21 mouse cellular contexts compared by ENCODE assay signal in genomic region chr8:111951936-111952335, GRCm38 (mm10). TPM values are rescaled to one million over a fixed set of nuclear protein-coding genes. Genes with fewer than 3 reads are reported as not detected.
DNase-seq lines count a peak whose midpoint lies in the region; ATAC-seq and TF ChIP-seq lines count a peak whose summit lies in the region.
"Had no signal": no experiment of that assay in that cellular context is flagged by ENCODE, and none has a peak within 500 bp of the region (broad histone marks: within the 10 kb centered on the region; RNA-seq: fewer than 3 reads in every experiment).

No protein-coding gene starts in this region.

- H3K9ac ChIP-seq in hindbrain, postnatal 0 days (replicated peaks; ENCODE audit: low read length) = no peak overlapping the region
- H3K9ac ChIP-seq: embryonic facial prominence, embryonic 13.5 days; forebrain, embryonic 12.5 days; heart, embryonic 15.5 days; hindbrain, embryonic 15.5 days had no signal

- H3K9me3 ChIP-seq in hindbrain, postnatal 0 days (ENCODE audit: low read length) = no peaks in the 10 kb centered on the region
- H3K9me3 ChIP-seq: embryonic facial prominence, embryonic 13.5 days; forebrain, embryonic 12.5 days; G1E; heart, embryonic 15.5 days; hindbrain, embryonic 10.5 days; hindbrain, embryonic 15.5 days had no signal

- H3K36me3 ChIP-seq in hindbrain, postnatal 0 days (ENCODE audit: insufficient read depth, low read length) = peaks cover 36% of the 10 kb centered on the region

- DNase-seq in cerebellum, adult 11 months = peak; percentile 59
- peak; percentile 74 to 85 for DNase-seq in cerebellum, adult 2 months
- peak; percentile 50 to 56 for DNase-seq in cerebellum, postnatal 10 days
- DNase-seq in hindbrain, postnatal 0 days (ENCODE audit: low spot score) = no peak
- no peak for DNase-seq in urinary bladder, adult 18-20 months (ENCODE audit: low spot score in 2 of 2)
- DNase-seq in kidney, adult 11 months = no peak
- DNase-seq: adrenal gland, postnatal 10 days; gastrocnemius, postnatal 14 days; heart, postnatal 14 days; kidney, adult 18-20 months had no signal

- H3K27ac ChIP-seq in cerebellum, adult 2 months (ENCODE audit: insufficient read depth, low read length) = peak overlapping the region; percentile 92
- H3K27ac ChIP-seq in hindbrain, postnatal 0 days = no peak overlapping the region
- H3K27ac ChIP-seq: embryonic facial prominence, embryonic 13.5 days; forebrain, embryonic 12.5 days; heart, adult 2 months; heart, embryonic 15.5 days; hindbrain, embryonic 10.5 days; hindbrain, embryonic 15.5 days had no signal

- no peaks in the 10 kb centered on the region for H3K27me3 ChIP-seq in cerebellum, adult 2 months (ENCODE audit: control insufficient read depth, insufficient read depth, low read length)
- no peaks in the 10 kb centered on the region for H3K27me3 ChIP-seq in hindbrain, postnatal 0 days (ENCODE audit: insufficient read depth, low read length)
- H3K27me3 ChIP-seq: embryonic facial prominence, embryonic 13.5 days; forebrain, embryonic 12.5 days; heart, embryonic 15.5 days; hindbrain, embryonic 15.5 days had no signal

- no peak for TF ChIP-seq POLR2A in cerebellum, adult 2 months (IDR thresholded peaks at IDR 0.05; ENCODE audit: borderline replicate concordance, insufficient read depth, low read length)

- peaks cover 40% of the 10 kb centered on the region for H3K4me1 ChIP-seq in cerebellum, adult 2 months (ENCODE audit: control insufficient read depth, insufficient read depth, low read length)
- H3K4me1 ChIP-seq in hindbrain, postnatal 0 days (ENCODE audit: insufficient read depth, low read length) = no peaks in the 10 kb centered on the region
- H3K4me1 ChIP-seq: forebrain, embryonic 12.5 days; heart, embryonic 15.5 days; hindbrain, embryonic 10.5 days; hindbrain, embryonic 15.5 days had no signal

- H3K4me3 ChIP-seq in cerebellum, adult 2 months (replicated peaks; ENCODE audit: insufficient read depth, low read depth, low read length) = no peak overlapping the region
- no peak overlapping the region for H3K4me3 ChIP-seq in hindbrain, postnatal 0 days (ENCODE audit: low read length)
- H3K4me3 ChIP-seq: embryonic facial prominence, embryonic 13.5 days; forebrain, embryonic 12.5 days; heart, adult 2 months; heart, embryonic 15.5 days; hindbrain, embryonic 10.5 days; hindbrain, embryonic 15.5 days had no signal

- no peak overlapping the region for H3K4me2 ChIP-seq in hindbrain, postnatal 0 days (ENCODE audit: low read depth, low read length)
- H3K4me2 ChIP-seq: embryonic facial prominence, embryonic 13.5 days; forebrain, embryonic 12.5 days; heart, embryonic 11.5 days; heart, embryonic 15.5 days; hindbrain, embryonic 15.5 days had no signal

- ATAC-seq in hindbrain, postnatal 0 days = no peak
- no peak for ATAC-seq in megakaryocyte-erythroid progenitor cell, adult 5-6 weeks (replicated peaks; ENCODE audit: low FRiP score, low TSS enrichment, poor library complexity, severe bottlenecking)
- ATAC-seq: forebrain, embryonic 16.5 days had no signal

- 8% methylated on average over 5 of the region's 5 CpGs for WGBS in cerebellum, adult 2 months
- WGBS in hindbrain, postnatal 0 days = 90% methylated on average over 5 of the region's 5 CpGs

- TF ChIP-seq CTCF in cerebellum, adult 2 months (IDR thresholded peaks at IDR 0.05; ENCODE audit: borderline replicate concordance, insufficient read depth, low read depth, low read length) = no peak
- TF ChIP-seq CTCF in hindbrain, postnatal 0 days (IDR thresholded peaks at IDR 0.05; ENCODE audit: low read depth) = no peak

RNA-seq across cellular contexts. Expression of gene Gabarapl2, which starts 11.4 kb away (rescaled TPM):
- 373 and 404 TPM in 2 replicates for polyA plus RNA-seq in cerebellum, adult 2 months (2012; rRNA removed)
- 86.2 and 99.4 TPM in 2 replicates for total RNA-seq in hindbrain, postnatal 0 days (2014; rRNA removed)
- 461 and 465 TPM in 2 replicates for polyA plus RNA-seq in hindbrain, postnatal 0 days (2015; fragmentation: Nextera tagmentation; extraction: Ambion mirVana)
- 42.6 and 55.5 TPM in 2 replicates for total RNA-seq in megakaryocyte-erythroid progenitor cell, adult 5-6 weeks (2014; fragmentation: Nextera tagmentation)
- 29.1 and 32.9 TPM in 2 replicates for total RNA-seq in megakaryocyte-erythroid progenitor cell, adult 5-6 weeks (2017)

RNA-seq across cellular contexts. Expression of gene Tmem231, which starts 18.3 kb away (rescaled TPM):
- polyA plus RNA-seq in cerebellum, adult 2 months (2012; rRNA removed) = 15.1 and 15.8 TPM in 2 replicates
- 15.5 and 16.7 TPM in 2 replicates for total RNA-seq in hindbrain, postnatal 0 days (2014; rRNA removed)
- polyA plus RNA-seq in hindbrain, postnatal 0 days (2015; fragmentation: Nextera tagmentation; extraction: Ambion mirVana) = 14.4 and 14.6 TPM in 2 replicates
- 2.5 and 3.9 TPM in 2 replicates for total RNA-seq in megakaryocyte-erythroid progenitor cell, adult 5-6 weeks (2014; fragmentation: Nextera tagmentation)
- 1.6 and 2.1 TPM in 2 replicates for total RNA-seq in megakaryocyte-erythroid progenitor cell, adult 5-6 weeks (2017)

RNA-seq across cellular contexts. Expression of gene Adat1, which starts 40.2 kb away (rescaled TPM):
- 9.4 and 10.2 TPM in 2 replicates for polyA plus RNA-seq in cerebellum, adult 2 months (2012; rRNA removed)
- total RNA-seq in hindbrain, postnatal 0 days (2014; rRNA removed) = 3.8 and 4.5 TPM in 2 replicates
- polyA plus RNA-seq in hindbrain, postnatal 0 days (2015; fragmentation: Nextera tagmentation; extraction: Ambion mirVana) = 4.7 and 4.9 TPM in 2 replicates
- total RNA-seq in megakaryocyte-erythroid progenitor cell, adult 5-6 weeks (2014; fragmentation: Nextera tagmentation) = 14.0 and 23.7 TPM in 2 replicates
- 6.7 and 7.2 TPM in 2 replicates for total RNA-seq in megakaryocyte-erythroid progenitor cell, adult 5-6 weeks (2017)

RNA-seq across cellular contexts. Expression of gene Chst5, which starts 41.7 kb away (rescaled TPM):
- 2.1 and 3.1 TPM in 2 replicates for polyA plus RNA-seq in cerebellum, adult 2 months (2012; rRNA removed)
- total RNA-seq in hindbrain, postnatal 0 days (2014; rRNA removed) = 2.4 and 4.2 TPM in 2 replicates
- polyA plus RNA-seq in hindbrain, postnatal 0 days (2015; fragmentation: Nextera tagmentation; extraction: Ambion mirVana) = 3.2 and 3.8 TPM in 2 replicates
- total RNA-seq in megakaryocyte-erythroid progenitor cell, adult 5-6 weeks (2014; fragmentation: Nextera tagmentation) = not detected in 2 replicates
- total RNA-seq in megakaryocyte-erythroid progenitor cell, adult 5-6 weeks (2017) = not detected in 2 replicates
- total RNA-seq: heart, adult 2 months; heart, postnatal 14 days had no signal
- polyA plus RNA-seq: G1E; gonadal fat pad, adult 2 months; heart, adult 2 months had no signal

RNA-seq across cellular contexts. Expression of gene Kars, which starts 59.2 kb away (rescaled TPM):
- polyA plus RNA-seq in cerebellum, adult 2 months (2012; rRNA removed) = 90.2 and 91.7 TPM in 2 replicates
- total RNA-seq in hindbrain, postnatal 0 days (2014; rRNA removed) = 106 and 107 TPM in 2 replicates
- polyA plus RNA-seq in hindbrain, postnatal 0 days (2015; fragmentation: Nextera tagmentation; extraction: Ambion mirVana) = 158 and 162 TPM in 2 replicates
- 164 and 171 TPM in 2 replicates for total RNA-seq in megakaryocyte-erythroid progenitor cell, adult 5-6 weeks (2014; fragmentation: Nextera tagmentation)
- 220 and 274 TPM in 2 replicates for total RNA-seq in megakaryocyte-erythroid progenitor cell, adult 5-6 weeks (2017)

Comparison
In these comparisons a context has a peak if more than half of its experiments do, and no peak if none do; other contexts are left out.
1. DNase-seq: peak in cerebellum, adult 11 months (single experiment), cerebellum, adult 2 months (2 of 2) and cerebellum, postnatal 10 days (2 of 2); none in hindbrain, postnatal 0 days (single experiment), urinary bladder, adult 18-20 months (0 of 2) and kidney, adult 11 months (single experiment).